Mouse (Mus musculus): ENCODE measurements at regions not wholly inside any gene's neighbourhood (a gene's known extent, or its start where the extent isn't known, plus 50 kb on each side); places are given as distances from the start of the nearest gene placed in this dataset.

DNA sequence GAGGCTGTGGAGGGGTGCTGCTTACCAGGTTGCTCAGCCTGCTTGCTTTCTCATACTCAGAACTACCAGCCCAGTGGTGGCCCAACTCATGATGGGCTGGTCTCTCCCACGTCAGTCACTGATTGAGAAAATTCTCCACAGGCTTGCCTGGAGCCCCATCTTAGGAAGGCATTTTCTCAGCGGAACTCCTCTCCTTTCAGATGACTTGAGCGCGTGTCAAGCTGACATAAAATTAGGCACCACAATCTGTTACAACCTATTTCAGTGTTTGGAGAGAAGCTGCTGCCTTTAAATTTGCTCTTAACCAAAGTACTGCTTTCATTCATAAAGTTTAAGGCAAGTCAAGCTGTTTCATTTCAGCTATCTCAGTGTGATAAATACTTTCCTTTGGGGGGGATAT is 269.6 kb downstream of the Ipmk start:
- TF ChIP-seq TAL1 (IDR thresholded peaks at IDR 0.05; ENCODE audit: low read length) (no peak), EP300 (IDR thresholded peaks at IDR 0.05; ENCODE audit: low read depth in 1 of 2, low read length in 2 of 2) (no peak), GATA1 (IDR thresholded peaks at IDR 0.05; ENCODE audit: low read depth, low read length) (no peak), SIN3A (IDR thresholded peaks at IDR 0.05; ENCODE audit: low read length) (no peak), RCOR1 (IDR thresholded peaks at IDR 0.05; ENCODE audit: low read depth, low read length) (no peak), GABPA (IDR thresholded peaks at IDR 0.05; ENCODE audit: low read depth, low read length) (no peak), CTCF (IDR thresholded peaks at IDR 0.05 in 2 of 3, conservative IDR thresholded peaks at IDR 0.05 in 1 of 3; ENCODE audit: control insufficient read depth in 1 of 3, insufficient read depth in 1 of 3, low read depth in 2 of 3, low read length in 3 of 3, poor library complexity in 1 of 3, severe bottlenecking in 1 of 3) (no peak), CHD2 (IDR thresholded peaks at IDR 0.05; ENCODE audit: low read length) (no peak), NELFE (IDR thresholded peaks at IDR 0.05; ENCODE audit: low read depth, low read length) (no peak), POLR2A (IDR thresholded peaks at IDR 0.05; ENCODE audit: control insufficient read depth in 1 of 2, insufficient read depth in 1 of 2, low read depth in 1 of 2, low read length in 2 of 2, poor library complexity in 1 of 2) (no peak), ZC3H11A (IDR thresholded peaks at IDR 0.05; ENCODE audit: low read depth, low read length) (no peak), JUND (IDR thresholded peaks at IDR 0.05; ENCODE audit: low read depth, low read length) (no peak), NRF1 (IDR thresholded peaks at IDR 0.05; ENCODE audit: insufficient read depth, low read depth, low read length, poor library complexity, severe bottlenecking) (no peak), HCFC1 (IDR thresholded peaks at IDR 0.05; ENCODE audit: low read depth, low read length) (no peak)
